Mouse (Mus musculus) erythroblast, adult 5-6 weeks (primary cell): ENCODE measurements around the gene Supt20. TPM values are rescaled to one million over a fixed set of nuclear protein-coding genes. Genes with fewer than 3 reads are reported as not detected.
"Not testable (repeated sequence)": the region's sequence is repeated elsewhere in the genome, so short reads cannot be mapped to it uniquely, and the experiment has no call there.

Experiments used
- ATAC-seq: replicated peaks from 2 replicates; pipeline ENCODE4 v1.8.0; 2016; ENCODE audit warnings: moderate number of reproducible peaks, mild to moderate bottlenecking, moderate TSS enrichment, inconsistent platforms; ENCODE audit not compliant: poor library complexity, low FRiP score, severe bottlenecking
- total RNA-seq, 2 experiments: library from RNA; stranded (forward) in 1 of 2; stranded (reverse) in 1 of 2; fragments of 150-400 nt in 1 of 2; fragments of 200-764, 138-1000 nt in 1 of 2; gene quantifications; 2 replicates each; pipeline versions ENCODE4 v1.2.3 to v1.2.4; 2015 to 2017; ENCODE audit warnings: low replicate concordance in 2 of 2

The Supt20 gene
- total RNA-seq, 2 experiments from 2014 or later: 14.9 to 40.5 TPM

DNA sequence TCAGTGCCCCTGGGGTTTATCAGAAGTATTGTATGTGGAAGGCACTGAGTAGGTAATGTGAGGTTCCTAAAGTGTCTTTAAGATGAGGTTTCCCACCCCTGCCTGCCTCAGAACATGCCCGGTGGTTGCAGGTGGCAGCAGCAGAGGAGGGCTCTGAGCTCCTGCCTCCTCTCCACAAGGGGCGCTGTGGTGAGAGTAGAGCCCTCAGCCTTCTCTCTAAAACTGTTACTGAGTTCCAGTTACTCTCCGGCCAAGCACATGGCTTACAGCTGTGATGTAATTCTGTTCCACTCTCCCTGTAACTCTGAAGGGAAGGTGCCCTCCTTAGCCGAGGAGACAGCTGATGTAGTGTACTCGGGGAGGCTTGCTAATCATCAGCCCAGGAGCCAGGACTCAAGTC lies 53.2 kb downstream of the Supt20 start:
- ATAC-seq: peak; percentile 68; the same call in 1 of the 2 replicates

DNA sequence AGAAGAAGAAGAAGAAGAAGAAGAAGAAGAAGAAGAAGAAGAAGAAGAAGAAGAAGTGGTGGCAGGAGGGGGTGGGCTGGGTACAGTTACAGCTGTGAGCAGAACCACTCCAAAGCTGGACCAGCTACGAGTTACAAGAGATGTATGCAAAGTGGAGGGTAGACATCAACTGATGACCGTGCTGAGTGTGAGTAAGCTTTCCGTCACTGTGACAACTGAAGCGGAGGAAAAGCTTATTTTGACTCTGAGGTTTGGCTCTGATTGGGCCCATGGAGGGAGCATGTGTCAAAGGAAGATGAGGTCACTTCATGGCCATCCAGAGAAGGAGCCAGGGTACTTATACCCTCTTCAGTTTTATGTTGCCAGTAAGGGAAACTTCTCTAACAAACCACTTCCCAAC lies 60.8 kb downstream of the Supt20 start:
- no peak for ATAC-seq

DNA sequence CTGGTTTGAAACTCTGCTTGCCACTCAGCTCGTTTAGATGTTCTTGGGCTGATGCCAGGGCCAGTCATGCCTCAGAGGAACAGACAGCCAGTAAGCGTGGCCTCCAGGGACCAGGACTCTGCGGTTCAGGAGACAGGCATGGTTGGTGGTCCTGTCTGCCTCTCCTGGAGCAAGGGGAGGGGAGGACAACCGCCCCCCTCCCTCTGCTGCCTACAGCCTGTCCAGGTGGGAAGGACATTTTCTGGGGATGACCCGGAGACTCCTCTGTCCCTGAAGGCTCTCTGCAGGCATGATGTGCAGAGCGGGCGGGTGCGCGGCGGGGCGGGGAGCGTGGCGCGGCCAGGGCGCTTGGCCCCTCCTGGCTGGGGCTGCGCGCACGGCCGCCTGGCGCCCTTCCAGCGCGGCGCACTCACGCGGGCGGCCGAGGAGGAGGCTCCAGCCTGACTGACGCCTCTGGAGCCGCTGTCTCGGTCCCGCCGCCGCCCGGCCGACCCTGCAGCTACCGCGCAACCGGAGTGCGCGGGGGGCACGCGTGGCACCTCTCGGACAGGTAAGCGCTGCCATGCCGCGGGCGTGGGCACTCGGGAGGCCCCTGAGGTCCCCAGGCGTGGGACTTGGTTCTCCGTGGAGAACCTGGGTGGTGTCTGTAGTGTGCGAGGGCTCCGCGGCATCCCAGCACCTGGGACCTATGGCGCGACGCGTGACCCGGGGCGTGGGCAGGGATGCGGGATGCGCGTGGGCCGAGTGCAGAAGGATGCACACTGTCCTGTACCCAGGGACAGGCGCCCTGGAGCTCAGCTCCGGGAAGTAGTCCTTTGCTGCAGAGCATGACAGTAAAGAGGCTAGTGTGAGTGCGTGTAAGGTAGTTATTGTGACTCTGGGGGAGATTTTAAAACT lies 62.8 kb downstream of the Supt20 start, which contains the start of gene Smad9:
Smad9 (plus strand) TSS at position 438 of the 897 bp plus-strand sequence.
- ATAC-seq: no peak

GRCm38 (mm10) chr3:54756058-54756457 lies 63.5 kb downstream of the Supt20 start:
- no peak for ATAC-seq

GRCm38 (mm10) chr3:54757446-54757845 lies 64.8 kb downstream of the Supt20 start:
- no peak for ATAC-seq

GRCm38 (mm10) chr3:54759211-54759610 lies 66.6 kb downstream of the Supt20 start:
- no peak for ATAC-seq

DNA sequence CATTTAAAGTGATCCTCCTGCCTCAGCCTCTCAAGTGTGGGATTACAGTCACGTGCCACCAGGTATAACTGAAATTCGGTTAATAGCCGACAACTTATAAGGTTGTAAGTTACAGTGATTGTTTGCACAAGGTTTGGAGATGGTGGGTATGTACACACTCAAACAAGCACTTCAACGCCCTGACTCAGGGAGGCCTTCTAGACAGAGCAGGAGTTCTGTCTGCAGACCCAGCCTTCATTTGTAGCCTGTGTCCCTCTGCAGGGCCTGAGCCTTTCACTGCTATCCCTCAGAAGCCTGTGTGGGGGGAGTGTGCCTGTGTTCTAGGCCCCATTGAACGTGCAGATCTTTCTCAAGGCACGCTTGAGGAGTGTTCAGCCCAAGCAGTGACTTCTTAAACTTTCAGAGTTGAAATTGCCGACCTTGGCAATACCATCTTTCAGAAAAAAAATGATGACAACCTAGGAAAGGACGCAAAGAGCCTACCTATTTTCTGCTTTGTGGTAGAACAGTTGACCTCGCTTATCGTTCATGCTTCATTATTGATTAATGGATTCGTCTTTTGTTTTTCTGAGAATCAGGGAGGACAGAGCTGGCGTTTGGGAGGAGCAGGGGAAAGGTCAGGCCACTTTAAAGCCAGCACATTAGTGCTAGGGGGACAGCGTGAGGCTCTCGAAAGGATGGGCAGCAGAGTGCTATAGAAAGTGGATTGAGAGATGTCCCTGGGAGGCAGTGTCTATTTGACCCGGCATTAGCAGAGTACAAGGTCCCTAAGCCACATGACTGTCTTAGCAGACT lies 67.9 kb downstream of the Supt20 start:
- ATAC-seq: no peak

DNA sequence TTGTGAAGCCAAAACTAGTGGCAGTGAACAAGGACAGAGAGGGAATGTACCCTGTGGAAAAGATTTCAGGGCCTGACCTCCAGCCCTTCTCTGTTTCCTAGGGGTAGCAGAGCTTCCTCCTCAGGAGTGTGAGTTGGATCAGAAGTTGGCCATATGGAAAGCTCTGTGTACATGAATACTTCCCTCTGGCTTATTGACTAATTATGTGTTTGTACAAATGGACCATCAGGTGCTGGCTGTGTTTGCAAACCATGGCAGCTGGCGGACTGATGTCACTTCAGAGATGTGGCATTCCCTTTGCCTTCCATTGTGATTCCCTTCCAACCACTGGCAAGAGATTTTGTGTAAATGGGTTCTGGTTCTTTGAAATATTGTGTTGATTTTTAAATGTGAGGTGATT lies 68.7 kb downstream of the Supt20 start:
- ATAC-seq: no peak

GRCm38 (mm10) chr3:54764418-54764817 lies 71.8 kb downstream of the Supt20 start:
- no peak for ATAC-seq

GRCm38 (mm10) chr3:54765521-54765920 lies 72.9 kb downstream of the Supt20 start:
- not testable (repeated sequence) for ATAC-seq

DNA sequence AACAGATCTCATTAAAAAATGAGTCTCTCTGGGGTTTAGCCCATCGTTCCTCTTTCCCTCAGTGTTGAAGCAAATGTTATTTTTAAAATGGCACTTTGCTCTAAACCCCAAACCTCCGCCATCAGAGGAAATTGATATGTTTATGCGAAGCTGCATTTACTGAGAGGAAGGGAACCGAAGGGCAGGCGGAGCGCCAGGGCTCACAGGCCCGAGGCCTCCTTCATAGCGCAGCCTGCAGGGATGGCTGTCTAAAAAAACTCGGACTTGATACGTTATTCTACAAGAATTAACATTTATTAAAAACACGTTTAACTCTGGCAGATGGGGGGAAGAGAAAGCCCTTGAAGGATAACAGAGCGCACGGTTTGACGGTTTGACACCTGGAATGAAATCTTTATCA lies 73.4 kb downstream of the Supt20 start:
- ATAC-seq: no peak

DNA sequence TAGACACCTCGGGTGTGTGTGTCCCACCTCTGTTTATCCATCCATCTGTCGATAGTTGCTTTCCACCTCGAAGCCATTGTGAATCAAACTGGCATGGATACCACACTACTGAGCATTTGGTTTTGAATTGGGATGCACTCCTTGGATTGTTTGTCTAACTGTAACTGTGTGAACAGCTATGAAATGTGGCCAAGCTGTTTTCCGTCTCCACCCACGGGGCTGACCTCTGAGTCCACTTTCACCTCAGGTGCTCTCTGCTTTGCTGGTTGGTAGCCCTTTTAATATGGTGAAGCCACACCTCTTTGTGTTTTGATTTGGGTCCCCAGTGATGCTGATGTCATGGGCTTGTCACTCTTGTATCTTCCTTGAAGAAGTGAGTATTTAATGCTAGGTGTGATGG lies 74.2 kb downstream of the Supt20 start:
- ATAC-seq: no peak

GRCm38 (mm10) chr3:54768592-54768991 lies 76.0 kb downstream of the Supt20 start:
- no peak for ATAC-seq

GRCm38 (mm10) chr3:54769349-54770275 lies 77.0 kb downstream of the Supt20 start:
- no peak for ATAC-seq

DNA sequence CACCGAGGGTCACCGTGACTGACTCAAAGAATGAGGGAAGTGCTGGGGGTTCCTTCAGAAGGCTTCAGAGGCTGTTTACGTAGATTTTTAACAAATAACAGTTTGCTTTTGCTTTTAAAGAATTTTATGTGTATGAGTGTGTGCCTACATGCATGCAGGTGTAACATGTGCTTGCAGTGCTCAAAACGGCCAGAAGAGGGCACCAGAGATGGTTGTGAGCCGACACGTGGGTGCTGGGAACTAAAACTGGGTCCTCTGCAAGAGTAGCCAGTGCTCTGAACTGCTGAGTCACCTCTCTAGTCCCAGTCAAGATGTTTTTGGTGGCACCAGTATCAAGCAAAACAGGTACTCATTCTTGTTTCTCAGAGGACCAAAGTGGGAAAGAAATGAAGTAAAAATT lies 81.0 kb downstream of the Supt20 start:
- ATAC-seq: no peak

GRCm38 (mm10) chr3:54775989-54776631 lies 83.5 kb downstream of the Supt20 start:
- ATAC-seq: no peak
